Mouse (Mus musculus) brain, embryonic 14.5 days (tissue): ENCODE measurements around the gene Dus2. TPM values are rescaled to one million over a fixed set of nuclear protein-coding genes. Genes with fewer than 3 reads are reported as not detected.

Experiments
- DNase-seq: peaks from one replicate; pipeline ENCODE4 v3.0.0-alpha.2; 2011; ENCODE audit warnings: low read depth
- CTCF ChIP-seq: fragments of 200-500 bp; IDR thresholded peaks from 2 replicates; pipeline ENCODE4 v1.5.1; 2012; ENCODE audit warnings: inconsistent platforms, mild to moderate bottlenecking, moderate library complexity, borderline replicate concordance; ENCODE audit not compliant: insufficient read depth, insufficient read length; ENCODE audit errors: extremely low read depth
- POLR2A ChIP-seq: fragments of 200-500 bp; IDR thresholded peaks from 2 replicates; pipeline ENCODE4 v1.6.1; 2012; ENCODE audit warnings: mild to moderate bottlenecking, inconsistent platforms, borderline replicate concordance; ENCODE audit not compliant: poor library complexity, insufficient read depth, insufficient read length, severe bottlenecking; ENCODE audit errors: extremely low read depth
- polyA plus RNA-seq: library from polyadenylated mRNA; depleted of rRNA; stranded (reverse); fragments of >200 nt; gene quantifications from 2 replicates; pipeline ENCODE4 v1.2.3, GENCODE M21; 2012; rRNA removed

Gene Dus2
- polyA plus RNA-seq = 22.9 and 24.4 TPM in 2 replicates

- TF ChIP-seq CTCF (peak; percentile 87), POLR2A (no peak)
- peak; percentile 90 for DNase-seq
Observed at GRCm38 (mm10) chr8:105990856-105991387, at the start of gene Dus2. TSS of gene Dus2 (plus strand) at chr8:105991337.

- DNase-seq = no peak
- TF ChIP-seq POLR2A (no peak), CTCF (no peak)
Observed at GRCm38 (mm10) chr8:105942026-105942425, 49.1 kb upstream of the Dus2 start.

DNA sequence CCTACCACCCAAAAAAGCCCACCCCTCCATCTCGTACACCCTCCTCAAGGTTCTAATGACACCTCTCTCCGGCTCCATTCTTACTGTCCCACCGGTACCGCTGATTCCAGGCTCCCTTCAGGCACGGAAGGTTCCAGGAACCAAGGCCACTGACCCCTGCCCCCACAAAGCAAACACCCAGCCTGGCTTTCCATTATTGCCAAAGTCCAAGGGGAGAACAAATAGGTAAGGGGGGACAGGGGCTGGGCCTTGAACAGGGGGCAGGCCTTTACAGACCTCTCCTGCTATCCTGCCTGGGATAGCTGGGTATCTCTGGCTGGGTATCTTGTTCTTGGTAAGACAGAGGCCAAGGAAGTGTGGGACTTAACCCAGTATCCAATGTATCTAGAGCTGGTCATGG lies 48.6 kb upstream of the Dus2 start:
- DNase-seq = no peak
- no peak for TF ChIP-seq POLR2A
- no peak for TF ChIP-seq CTCF

DNA sequence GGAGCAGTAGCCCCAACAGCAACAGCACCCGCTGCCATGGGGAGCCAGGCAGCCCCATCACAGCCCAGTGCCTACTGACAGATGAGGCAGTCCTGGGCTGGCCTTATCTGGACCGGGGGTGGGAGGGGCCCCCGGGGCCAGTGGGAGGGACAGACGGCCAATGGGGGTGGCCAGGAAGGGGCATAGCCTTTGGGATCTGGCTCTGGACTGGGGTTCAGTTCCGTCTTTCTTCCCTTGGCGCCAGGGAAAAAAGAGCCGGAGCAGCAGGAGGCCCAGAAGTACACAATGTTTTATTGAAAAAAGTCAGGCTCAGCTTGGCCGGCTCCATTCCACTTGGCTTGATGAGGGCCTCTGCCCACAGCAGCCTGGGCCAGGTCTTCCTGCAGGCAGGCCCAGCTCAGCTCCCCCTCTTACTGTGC lies 47.8 kb upstream of the Dus2 start, which contains the start of gene Lcat:
Gene Lcat (minus strand): TSS at position 62 of the 419 bp plus-strand sequence.
- DNase-seq = peak; percentile 14
- TF ChIP-seq POLR2A (no peak), CTCF (no peak)

DNA sequence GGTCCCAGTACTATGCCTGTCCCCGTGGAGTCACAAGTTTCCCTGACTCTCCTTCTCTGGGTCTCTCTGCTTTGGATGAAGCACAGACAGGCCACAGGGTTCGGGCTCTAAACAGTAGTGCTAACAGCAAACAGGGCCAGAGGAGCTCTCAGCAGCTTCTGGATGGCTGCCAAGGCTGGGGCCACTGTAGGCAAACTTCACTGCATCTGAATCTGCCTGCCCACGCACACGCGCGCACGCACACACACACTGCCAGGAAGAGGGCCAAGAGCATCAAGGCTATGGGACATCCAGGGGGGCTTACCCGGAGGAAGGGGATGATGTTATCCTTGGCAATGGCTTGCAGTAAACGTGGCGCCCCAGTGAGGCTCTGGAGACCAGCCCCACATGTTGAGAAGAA lies 41.8 kb upstream of the Dus2 start:
- peak; percentile 78 for DNase-seq
- TF ChIP-seq CTCF (no peak), POLR2A (no peak)

DNA sequence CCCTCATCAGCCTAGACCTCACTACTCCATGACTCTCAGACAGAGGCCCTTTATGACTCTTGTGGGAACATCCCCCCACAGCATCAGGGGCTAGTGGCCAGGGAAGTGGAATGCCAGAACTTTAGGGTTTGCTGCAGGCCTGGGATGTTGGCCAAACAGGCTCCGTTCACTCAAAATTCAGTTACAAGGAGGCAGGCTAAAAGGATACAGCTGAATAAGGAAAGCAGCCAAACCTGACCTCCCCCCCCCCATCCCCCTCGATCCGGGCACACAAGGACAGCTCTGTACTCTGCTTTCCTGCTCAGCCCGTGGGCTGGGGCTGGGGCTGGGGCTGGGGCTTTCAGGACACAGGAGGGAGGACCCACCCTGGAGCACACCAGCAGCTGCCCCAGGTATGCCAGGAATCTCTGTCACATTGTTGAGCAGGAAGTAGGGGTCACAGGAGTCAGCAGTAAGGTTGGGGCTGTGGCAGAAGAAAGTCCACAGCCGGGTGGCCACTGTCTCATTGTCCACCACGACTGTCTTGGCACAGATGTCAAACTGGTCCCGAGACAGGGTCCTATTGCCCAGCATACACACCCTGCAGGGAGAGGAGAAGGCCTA lies 40.0 kb upstream of the Dus2 start:
- TF ChIP-seq POLR2A (no peak), CTCF (no peak)
- DNase-seq = peak; percentile 87

DNA sequence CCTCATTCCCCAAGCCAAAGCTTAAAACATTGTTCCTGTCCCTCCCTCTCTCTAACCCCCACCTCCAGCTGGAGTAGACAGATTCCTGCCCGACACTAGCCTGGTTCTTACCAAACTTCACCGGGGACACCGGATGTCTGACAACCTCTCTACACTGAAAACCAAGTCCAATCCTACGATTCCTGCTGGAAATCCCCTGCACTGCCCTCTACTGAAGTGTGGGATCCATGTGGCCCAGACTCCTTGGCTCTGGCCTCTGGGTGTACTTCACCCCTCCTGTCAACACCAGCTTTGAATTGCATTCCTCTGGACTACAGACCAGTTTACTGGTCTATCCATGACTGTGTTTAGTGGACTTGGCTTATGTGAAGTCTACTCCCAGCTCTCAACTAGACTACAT lies 34.6 kb upstream of the Dus2 start:
- TF ChIP-seq CTCF = no peak
- no peak for TF ChIP-seq POLR2A

GRCm38 (mm10) chr8:105957813-105958212 lies 33.3 kb upstream of the Dus2 start:
- TF ChIP-seq POLR2A (no peak), CTCF (no peak)
- no peak for DNase-seq

More for the DNA sequence above, 34.6 kb upstream of the Dus2 start:
- DNase-seq = no peak

DNA sequence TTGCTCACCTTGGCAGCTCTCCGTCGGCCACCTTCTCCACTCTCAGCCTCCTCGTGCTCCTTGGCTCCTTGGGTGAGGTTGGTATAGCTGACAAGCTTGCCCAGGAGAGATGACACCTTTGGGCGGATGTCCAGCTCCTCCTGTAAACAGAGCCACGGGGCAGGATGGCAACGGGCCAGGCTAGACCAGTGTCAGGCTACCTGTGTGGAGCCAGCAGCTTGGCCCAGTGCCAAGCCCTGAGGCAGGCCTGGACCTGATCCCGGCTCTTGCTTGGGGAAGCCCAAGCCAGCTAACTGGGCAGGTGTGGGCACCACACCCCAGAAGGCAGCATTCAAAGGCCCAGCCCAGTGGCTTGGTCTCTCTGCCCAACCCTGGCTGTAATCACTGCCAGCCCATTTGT lies 31.8 kb upstream of the Dus2 start:
- peak; percentile 3 for DNase-seq
- TF ChIP-seq POLR2A (no peak), CTCF (no peak)

DNA sequence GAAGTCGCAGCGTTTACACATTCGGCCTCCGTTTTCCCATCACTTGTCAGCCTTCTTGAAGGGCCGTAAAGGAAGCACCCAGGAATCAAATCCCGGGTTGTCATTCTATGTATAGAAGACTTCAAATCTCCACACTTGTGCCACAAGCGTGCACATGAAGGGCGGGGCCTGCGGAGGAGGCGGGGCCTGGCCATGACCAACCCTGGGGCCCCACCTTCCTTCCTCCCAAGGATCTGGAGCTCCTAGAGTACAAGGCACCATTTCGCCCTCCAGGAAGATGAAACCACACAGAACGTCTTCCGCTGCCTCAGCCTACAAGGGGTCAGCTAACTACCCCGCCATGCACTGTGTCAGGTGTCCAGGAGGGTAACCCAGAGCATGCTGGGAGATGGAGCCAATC lies 30.0 kb upstream of the Dus2 start:
- DNase-seq = no peak
- no peak for TF ChIP-seq CTCF
- no peak for TF ChIP-seq POLR2A

GRCm38 (mm10) chr8:105961536-105961935 lies 29.6 kb upstream of the Dus2 start:
- TF ChIP-seq POLR2A = no peak
- TF ChIP-seq CTCF = no peak
- DNase-seq = no peak

DNA sequence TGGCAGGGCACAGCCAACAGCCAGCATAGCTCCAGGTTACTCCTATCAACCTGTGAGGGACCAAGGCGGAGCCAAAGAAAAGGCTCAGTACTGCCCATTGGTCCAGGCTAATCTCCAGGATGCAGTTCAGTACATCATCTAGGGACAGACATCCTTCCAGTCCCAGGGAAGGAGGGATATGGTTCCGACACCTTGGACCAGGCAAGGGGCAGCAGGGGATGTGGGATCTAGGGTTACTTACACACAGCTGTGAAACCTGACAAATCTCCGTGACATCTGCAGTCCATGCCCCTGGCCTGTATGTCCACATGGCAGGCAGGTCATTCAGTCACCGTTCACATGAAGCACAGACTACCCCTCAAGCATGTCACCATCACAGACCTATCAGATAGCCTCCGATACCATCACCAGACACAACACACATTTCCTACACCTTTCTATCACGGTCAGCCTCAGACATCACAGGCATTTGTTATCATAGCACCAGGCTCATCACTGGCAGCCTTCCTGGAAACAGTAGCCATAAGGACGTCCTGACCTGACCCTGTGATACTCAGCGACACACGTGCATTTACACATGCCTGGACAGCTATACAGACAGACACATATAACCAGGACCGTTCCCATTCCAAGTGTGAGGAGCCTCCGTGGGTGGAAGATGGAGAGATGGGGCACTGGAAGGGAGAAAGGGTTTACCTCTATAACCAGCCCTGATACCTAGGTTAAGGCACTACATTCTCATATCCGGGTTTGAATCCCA lies 26.5 kb upstream of the Dus2 start:
- no peak for TF ChIP-seq POLR2A
- TF ChIP-seq CTCF = no peak
- no peak for DNase-seq

DNA sequence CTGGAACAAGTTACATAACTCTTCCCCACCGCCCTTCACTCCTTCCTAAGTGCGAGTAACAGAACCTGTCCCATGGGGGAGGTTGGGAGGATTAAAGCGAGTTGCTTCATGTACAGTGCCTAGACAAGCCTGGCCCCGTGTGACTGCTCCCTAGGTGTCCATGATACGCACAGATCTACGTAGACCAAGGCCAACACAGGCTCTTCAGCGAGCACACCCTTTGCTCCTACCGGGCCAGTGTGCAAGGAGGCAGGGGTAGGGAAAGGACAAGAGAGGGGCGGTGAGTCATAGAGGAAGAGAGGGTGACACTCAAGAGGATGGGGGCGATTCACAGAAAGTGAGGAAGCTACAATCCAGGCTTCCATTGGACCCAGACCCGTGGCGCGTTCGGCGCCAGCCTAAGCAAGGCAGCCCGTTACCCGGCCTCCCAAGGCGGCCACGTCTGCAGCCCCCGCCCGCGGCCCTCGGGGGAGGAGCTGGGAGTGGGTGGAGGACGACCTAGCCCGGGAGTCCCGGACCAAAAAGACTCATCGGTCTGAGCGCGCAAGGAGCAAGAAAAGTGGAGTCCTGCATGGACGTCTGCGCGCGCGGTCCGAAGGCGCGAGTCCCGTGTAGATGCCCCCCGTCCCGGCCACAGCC lies 25.8 kb upstream of the Dus2 start:
- no peak for TF ChIP-seq POLR2A
- no peak for TF ChIP-seq CTCF
- peak; percentile 32 for DNase-seq
